Comparison of ENCODE assay signal across 23 mouse cellular contexts in the genomic region with DNA sequence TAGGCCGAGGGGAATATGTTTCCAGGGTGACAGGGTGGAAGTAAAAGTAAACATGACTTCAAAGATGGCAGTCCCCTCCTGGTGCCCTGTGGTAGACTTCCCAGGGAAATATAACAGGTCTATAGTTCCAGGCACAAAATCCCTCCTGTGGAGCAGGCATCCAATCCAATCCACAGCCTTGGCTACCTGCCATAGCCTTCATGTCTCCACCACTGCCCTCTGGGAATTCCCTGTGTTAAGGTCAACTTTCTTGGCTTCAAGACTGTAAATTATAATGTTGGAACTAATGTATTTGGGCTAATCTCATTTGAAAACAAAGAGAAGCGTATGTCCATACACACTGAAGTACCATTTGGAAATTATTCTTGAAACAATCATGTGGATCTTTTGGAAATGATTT.
DNase-seq lines count a peak whose midpoint lies in the region; ATAC-seq lines count a peak whose summit lies in the region.
"Had no signal": no experiment of that assay in that cellular context is flagged by ENCODE, and none has a peak within 500 bp of the region (broad histone marks: within the 10 kb centered on the region; RNA-seq: fewer than 3 reads in every experiment).

No protein-coding gene starts in this region.

- peaks cover 31% of the 10 kb centered on the region; the same call in 1 of the 2 replicates for H3K36me3 ChIP-seq in embryonic facial prominence, embryonic 14.5 days (ENCODE audit: control insufficient read depth, insufficient read depth, low read length)
- peaks cover 5% of the 10 kb centered on the region; the same call in 1 of the 2 replicates for H3K36me3 ChIP-seq in embryonic facial prominence, embryonic 10.5 days (replicated peaks)
- no peaks in the 10 kb centered on the region for H3K36me3 ChIP-seq in kidney, embryonic 16.5 days (ENCODE audit: insufficient read depth, low read length)
- H3K36me3 ChIP-seq: forebrain, embryonic 12.5 days; G1E; heart, embryonic 15.5 days; hindbrain, embryonic 10.5 days; neural tube, embryonic 12.5 days had no signal

- no peak overlapping the region for H3K4me3 ChIP-seq in embryonic facial prominence, embryonic 14.5 days (ENCODE audit: low read depth, low read length)
- H3K4me3 ChIP-seq in embryonic facial prominence, embryonic 10.5 days = no peak overlapping the region
- no peak overlapping the region for H3K4me3 ChIP-seq in kidney, embryonic 16.5 days (ENCODE audit: low read length)
- H3K4me3 ChIP-seq: forebrain, embryonic 12.5 days; heart, adult 2 months; heart, embryonic 15.5 days; hindbrain, embryonic 10.5 days; neural tube, embryonic 12.5 days had no signal

- H3K27me3 ChIP-seq in embryonic facial prominence, embryonic 14.5 days (replicated peaks; ENCODE audit: control insufficient read depth, insufficient read depth, low read length) = no peaks in the 10 kb centered on the region
- no peaks in the 10 kb centered on the region for H3K27me3 ChIP-seq in embryonic facial prominence, embryonic 10.5 days (replicated peaks; ENCODE audit: low read depth, poor library complexity, severe bottlenecking)
- no peaks in the 10 kb centered on the region for H3K27me3 ChIP-seq in kidney, embryonic 16.5 days (ENCODE audit: insufficient read depth, low read length)
- H3K27me3 ChIP-seq: heart, embryonic 15.5 days; neural tube, embryonic 12.5 days had no signal

- H3K9ac ChIP-seq in embryonic facial prominence, embryonic 14.5 days (ENCODE audit: low read depth, low read length) = no peak overlapping the region
- no peak overlapping the region for H3K9ac ChIP-seq in kidney, embryonic 16.5 days (replicated peaks; ENCODE audit: low read length)
- H3K9ac ChIP-seq: forebrain, embryonic 12.5 days; heart, embryonic 15.5 days; neural tube, embryonic 12.5 days had no signal

- DNase-seq in embryonic facial prominence, embryonic 14.5 days (ENCODE audit: low spot score) = peak; percentile 69
- DNase-seq in embryonic facial prominence, embryonic 10.5 days (ENCODE audit: low spot score) = no peak
- DNase-seq in kidney, postnatal 14 days = peak; percentile 40
- peak; percentile 72 for DNase-seq in NIH3T3 (ENCODE audit: low read depth)
- peak; percentile 53 to 67 for DNase-seq in adrenal gland, postnatal 36 days
- no peak for DNase-seq in frontal cortex, postnatal 25 days (ENCODE audit: low spot score in 2 of 2)
- DNase-seq: cerebellum, adult 2 months; cerebellum, postnatal 36 days; gastrocnemius, postnatal 14 days; heart, adult 2 months; left cerebral cortex, postnatal 4 days; lung, adult 18-20 months; lung, postnatal 36 days had no signal

- no peaks in the 10 kb centered on the region for H3K9me3 ChIP-seq in embryonic facial prominence, embryonic 14.5 days (ENCODE audit: control insufficient read depth, low read length)
- 0 out of 2 replicates have a peak, but pooled peaks cover 2% of the 10 kb centered on the region for H3K9me3 ChIP-seq in embryonic facial prominence, embryonic 10.5 days
- H3K9me3 ChIP-seq in kidney, embryonic 16.5 days (ENCODE audit: low read length) = no peaks in the 10 kb centered on the region
- H3K9me3 ChIP-seq: forebrain, embryonic 12.5 days; G1E; heart, embryonic 15.5 days; hindbrain, embryonic 10.5 days; neural tube, embryonic 12.5 days had no signal

- WGBS in embryonic facial prominence, embryonic 14.5 days = 60% methylated on average over 2 of the region's 2 CpGs
- WGBS in embryonic facial prominence, embryonic 10.5 days = 85% methylated on average over 2 of the region's 2 CpGs
- 53% methylated on average over 2 of the region's 2 CpGs for WGBS in kidney, embryonic 16.5 days

- peaks cover 6% of the 10 kb centered on the region for H3K4me1 ChIP-seq in embryonic facial prominence, embryonic 14.5 days (ENCODE audit: control insufficient read depth, insufficient read depth, low read length)
- peaks cover 5% of the 10 kb centered on the region for H3K4me1 ChIP-seq in embryonic facial prominence, embryonic 10.5 days
- no peaks in the 10 kb centered on the region for H3K4me1 ChIP-seq in kidney, embryonic 16.5 days (ENCODE audit: insufficient read depth, low read length)
- H3K4me1 ChIP-seq: forebrain, embryonic 12.5 days; heart, embryonic 15.5 days; hindbrain, embryonic 10.5 days; neural tube, embryonic 12.5 days had no signal

- ATAC-seq in embryonic facial prominence, embryonic 14.5 days (ENCODE audit: low read depth) = peak; percentile 28; the same call in 1 of the 2 replicates
- no peak for ATAC-seq in kidney, embryonic 16.5 days (ENCODE audit: low FRiP score, low TSS enrichment)
- ATAC-seq: hindbrain, postnatal 0 days; intestine, postnatal 0 days had no signal

- H3K27ac ChIP-seq in embryonic facial prominence, embryonic 14.5 days (replicated peaks; ENCODE audit: low read depth, low read length) = 0 out of 2 replicates have a peak overlapping the region, but pooled peaks have one; percentile 21
- H3K27ac ChIP-seq in embryonic facial prominence, embryonic 10.5 days (replicated peaks) = no peak overlapping the region
- H3K27ac ChIP-seq in kidney, embryonic 16.5 days (ENCODE audit: low read length) = no peak overlapping the region
- H3K27ac ChIP-seq: forebrain, embryonic 12.5 days; heart, adult 2 months; heart, embryonic 15.5 days; hindbrain, embryonic 10.5 days; hindbrain, postnatal 0 days; neural tube, embryonic 12.5 days; stomach, postnatal 0 days had no signal

- no peak overlapping the region for H3K4me2 ChIP-seq in embryonic facial prominence, embryonic 14.5 days (ENCODE audit: low read depth, low read length)
- no peak overlapping the region for H3K4me2 ChIP-seq in kidney, embryonic 16.5 days (replicated peaks; ENCODE audit: low read depth, low read length)
- H3K4me2 ChIP-seq: forebrain, embryonic 12.5 days; heart, embryonic 15.5 days; liver, embryonic 11.5 days; neural tube, embryonic 12.5 days had no signal

Comparison
In these comparisons a context has a peak if more than half of its experiments do, and no peak if none do; other contexts are left out.
1. DNase-seq: peak in embryonic facial prominence, embryonic 14.5 days (single experiment), kidney, postnatal 14 days (single experiment), NIH3T3 (single experiment) and adrenal gland, postnatal 36 days (2 of 2); none in embryonic facial prominence, embryonic 10.5 days (single experiment) and frontal cortex, postnatal 25 days (0 of 2).